Mouse (Mus musculus) stomach, postnatal 0 days (tissue): ENCODE measurements around the gene Ankrd34b.

Experiments used
- CTCF ChIP-seq: IDR thresholded peaks from 2 replicates; pipeline ENCODE4 v1.5.1; 2016; ENCODE audit warnings: antibody characterized with exemption, low read depth, mild to moderate bottlenecking, moderate library complexity
- EP300 ChIP-seq: optimal IDR thresholded peaks from 2 replicates; pipeline ENCODE3; 2016; ENCODE audit warnings: antibody characterized with exemption

GRCm38 (mm10) chr13:92393047-92393661 lies 32.5 kb upstream of the Ankrd34b start:
- TF ChIP-seq CTCF, result no peak
- TF ChIP-seq EP300, result no peak
